Mouse (Mus musculus): ENCODE measurements at regions not wholly inside any gene's neighbourhood (a gene's known extent, or its start where the extent isn't known, plus 50 kb on each side); places are given as distances from the start of the nearest gene placed in this dataset.
"Not testable (repeated sequence)": the region's sequence is repeated elsewhere in the genome, so short reads cannot be mapped to it uniquely, and the experiment has no call there.

DNA sequence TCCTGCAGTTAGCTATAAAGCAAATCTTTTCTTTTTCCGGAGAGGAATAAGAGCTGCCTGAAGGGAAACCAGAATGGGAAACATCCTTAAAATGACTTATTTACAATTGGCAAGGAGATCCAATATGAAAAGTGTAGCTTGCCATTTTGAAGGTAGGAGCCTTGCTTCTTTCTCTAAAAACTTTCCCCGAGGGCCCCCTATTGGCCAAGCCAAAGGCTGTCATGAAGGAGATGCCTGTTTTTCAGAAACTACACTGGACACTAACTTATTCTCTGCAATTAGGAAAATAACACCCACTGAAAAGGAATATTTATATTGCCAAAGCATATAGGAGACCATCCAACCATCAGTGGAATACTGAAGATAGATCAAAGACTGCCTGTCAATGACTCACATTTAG lies 312.8 kb upstream of the Thrb start:
- DNase-seq: no peak

DNA sequence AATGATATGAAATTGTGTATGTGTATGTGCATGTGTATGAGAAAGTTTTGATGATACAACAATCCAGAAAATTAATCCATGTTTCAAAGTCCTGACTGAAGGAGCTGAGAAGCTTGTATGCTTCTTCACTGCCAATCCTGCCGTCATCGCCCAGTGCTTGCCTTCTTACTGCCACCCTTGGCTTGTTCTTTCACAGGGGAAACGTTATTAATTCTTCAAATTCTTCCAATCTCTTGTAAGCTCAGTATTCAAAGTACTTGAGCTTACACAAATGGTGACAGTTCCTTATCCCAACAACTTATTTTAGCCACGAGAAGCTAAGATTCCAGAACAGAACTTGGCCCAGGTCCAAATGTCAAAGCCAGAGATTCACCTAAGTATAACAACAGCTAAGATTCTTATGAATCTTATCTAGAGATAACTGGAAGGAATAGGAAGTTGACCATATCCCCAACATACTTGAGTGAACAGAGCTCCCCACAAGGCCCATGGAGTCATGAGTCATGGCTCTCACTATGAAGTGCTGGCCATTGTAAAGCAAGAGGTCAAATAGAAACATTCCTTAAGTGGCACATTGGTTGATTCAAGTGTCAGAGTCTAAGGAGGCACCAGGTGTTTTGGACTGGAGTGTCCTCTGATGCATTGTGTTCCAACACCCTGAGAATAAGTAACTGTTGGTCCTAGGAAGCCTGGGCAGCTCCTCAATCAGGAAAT lies 307.6 kb upstream of the Thrb start:
- no peak for DNase-seq

DNA sequence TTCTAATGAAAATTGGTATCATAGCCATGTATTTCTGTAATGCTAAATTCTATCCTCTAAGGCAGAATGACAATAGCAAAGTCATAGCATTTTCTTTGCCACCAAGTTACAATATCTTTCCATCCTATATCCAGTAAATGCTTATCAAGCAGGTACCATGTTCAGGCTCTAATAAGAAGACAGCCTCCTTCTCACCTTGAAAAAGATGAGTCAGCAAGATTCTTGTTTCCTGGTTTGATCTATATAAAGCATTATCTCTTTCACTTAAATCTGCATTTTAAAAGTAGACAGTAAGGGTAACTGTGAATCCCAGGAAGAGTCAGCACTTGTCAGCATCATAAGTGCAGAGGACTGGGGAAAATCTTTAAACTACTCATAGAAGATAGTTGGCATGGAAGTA lies 298.2 kb upstream of the Thrb start:
- DNase-seq: no peak

DNA sequence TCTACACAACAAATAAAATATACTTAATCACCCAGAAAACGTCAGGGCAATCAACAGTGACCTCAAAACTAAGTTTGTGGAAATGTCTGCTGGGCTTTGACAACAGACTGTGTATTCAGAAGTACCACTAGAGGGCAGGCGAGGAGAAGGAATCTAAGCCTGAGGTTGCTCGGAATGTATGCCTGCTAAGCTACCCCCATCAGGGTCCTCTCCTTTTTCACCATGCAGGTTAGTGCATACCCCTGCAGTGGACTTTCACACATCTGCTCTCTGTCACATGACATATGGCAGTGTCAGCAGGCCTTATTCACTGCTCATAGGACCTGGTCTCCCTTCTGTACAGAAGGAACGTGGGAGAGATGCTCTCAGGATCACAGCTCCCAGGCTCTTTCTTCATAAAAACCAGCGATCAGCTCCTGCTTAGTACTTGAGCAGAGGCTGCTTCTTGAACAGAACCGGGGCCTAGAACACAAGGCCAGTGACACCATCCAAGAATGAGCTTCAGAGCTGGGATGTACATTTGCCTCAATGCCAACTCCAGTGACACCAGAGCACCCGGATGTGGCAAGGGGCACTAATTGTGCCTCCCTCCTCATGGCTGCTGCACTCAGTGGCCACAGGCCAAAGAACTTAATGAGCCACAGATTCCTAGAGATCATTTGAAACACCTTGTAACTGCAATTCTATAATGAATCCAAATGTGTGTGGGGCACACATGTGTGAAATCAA lies 257.1 kb upstream of the Thrb start:
- peak in 1 of 2 experiments; percentile 20 for DNase-seq

DNA sequence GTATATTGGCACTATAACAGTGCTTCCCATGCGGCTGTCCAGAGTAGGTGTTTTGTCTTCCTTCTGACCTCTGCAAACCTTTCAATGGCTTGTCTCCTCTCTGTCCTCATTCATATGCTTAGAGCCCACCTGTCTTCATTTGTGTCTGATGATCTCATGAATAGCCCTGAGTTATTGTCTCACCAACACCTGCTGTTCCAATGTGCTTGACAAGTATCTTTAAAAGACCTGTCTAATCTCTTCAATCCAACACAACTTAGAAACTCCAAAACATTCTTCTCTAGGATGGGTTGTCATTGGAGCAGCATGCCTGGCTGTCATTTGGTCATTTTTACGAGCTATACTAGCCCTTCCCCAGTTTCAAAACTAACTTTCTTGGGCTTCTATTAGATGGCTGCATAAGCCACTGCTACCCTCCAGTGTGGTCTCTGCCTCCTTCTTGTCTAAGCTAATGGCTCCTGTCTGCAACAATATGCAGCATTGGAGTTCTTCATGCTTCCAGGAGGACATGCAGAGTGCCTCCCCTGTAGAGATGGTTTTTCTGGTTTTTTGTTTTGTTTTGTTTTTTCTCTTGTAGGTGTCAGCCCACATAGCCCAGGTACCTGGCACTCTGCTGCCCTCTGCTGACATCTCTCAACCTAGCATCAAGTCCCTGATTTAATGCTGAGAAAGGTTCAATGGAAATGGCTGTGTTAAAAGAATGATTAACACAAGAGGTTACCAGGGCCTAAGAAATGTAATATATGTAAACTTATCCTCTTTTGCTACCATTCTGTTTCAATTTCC lies 254.3 kb upstream of the Thrb start:
- peak; percentile 41 to 76 for DNase-seq

DNA sequence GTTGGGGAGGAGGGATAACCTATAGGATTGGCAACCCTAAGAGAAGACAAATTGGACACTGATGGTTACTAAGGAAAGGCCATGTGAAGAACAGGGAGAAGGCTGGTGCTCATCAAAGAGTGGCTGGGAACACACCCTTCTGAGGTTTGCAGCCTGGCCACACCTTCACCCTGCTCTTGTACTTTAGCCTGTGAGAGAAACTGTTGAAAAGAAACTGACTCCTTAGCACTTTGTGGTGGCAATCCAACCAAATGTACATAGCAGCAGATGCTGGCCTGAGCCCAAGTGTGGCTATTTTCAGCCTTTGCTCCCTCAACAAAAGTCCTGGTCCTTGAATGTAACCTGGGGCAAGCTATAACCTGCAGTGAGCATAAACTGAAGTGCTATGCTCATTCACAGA lies 253.2 kb upstream of the Thrb start:
- no peak for DNase-seq

DNA sequence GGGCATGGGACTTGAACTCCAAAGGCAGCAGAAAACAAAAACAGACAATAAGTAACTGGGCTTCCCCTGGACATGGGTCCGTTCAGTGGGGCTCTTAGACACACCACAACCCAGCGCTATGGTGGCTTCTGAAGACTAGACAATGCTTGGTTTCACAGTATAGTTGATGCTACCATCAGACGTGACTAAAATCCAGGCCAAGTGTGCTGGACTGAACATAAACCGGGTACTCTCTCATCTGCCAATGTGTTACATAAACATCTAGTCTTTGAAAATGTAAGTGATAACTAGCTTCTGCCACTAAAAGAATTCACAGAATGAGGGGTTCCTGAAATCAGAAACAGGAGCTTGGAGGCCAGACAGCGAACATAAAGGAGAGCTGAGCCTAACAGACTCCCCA lies 251.7 kb upstream of the Thrb start:
- DNase-seq: no peak

DNA sequence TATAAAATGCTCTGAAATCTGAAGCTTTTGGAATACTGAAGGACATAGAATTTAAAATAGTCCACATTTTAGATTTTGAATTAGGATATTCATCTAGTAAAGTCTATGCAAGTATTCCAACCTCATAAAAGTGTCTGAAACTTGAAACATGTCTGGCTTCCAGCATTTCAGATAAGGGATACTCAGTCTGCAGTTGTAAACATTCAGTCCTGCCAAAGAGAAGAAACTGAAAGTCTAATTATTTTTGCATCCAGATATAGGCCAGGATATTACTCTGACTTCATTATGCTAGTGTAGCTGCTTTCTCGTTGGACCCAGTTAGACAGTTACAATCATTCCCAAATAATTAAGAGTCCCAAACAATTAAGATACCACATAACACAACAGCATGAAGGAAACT lies 251.2 kb upstream of the Thrb start:
- no peak for DNase-seq

DNA sequence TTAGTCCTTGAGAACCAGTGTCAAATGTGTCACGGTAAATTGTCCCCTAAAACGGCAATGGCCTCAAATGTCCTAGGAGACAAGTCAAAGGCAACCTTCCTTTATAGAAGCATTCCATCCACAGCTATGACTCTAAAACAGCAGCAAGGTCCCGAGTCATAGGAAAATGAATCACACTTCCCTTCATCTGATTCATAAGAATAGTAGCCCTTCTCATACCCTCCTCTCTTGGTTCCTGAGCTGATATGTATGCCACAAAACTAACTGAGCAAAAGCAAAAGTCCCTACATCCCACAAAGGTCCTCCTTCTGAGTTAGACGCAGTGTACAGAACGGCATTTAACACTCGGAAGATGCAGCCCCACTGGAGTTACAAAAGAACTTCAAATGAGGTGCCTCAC lies 250.6 kb upstream of the Thrb start:
- no peak for DNase-seq

DNA sequence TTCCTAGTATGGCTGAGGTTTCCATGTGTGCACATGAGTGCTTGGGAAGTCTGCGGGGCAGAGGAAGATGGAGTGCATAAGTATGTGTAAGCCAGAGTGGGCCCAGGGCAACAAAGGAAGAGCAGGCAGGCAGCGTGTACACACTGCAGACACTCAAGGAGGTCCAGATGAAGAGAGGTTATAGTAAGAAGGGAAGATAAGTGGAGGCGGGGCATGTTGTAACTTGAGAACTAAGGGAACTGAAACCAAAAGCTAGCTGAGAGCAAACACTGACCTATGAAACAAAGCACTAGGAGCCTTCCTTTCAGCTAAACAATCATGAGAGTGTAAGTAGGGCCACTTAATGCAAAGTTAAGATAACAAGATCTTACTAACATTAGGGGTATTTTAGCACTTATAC lies 249.3 kb upstream of the Thrb start:
- no peak for DNase-seq

DNA sequence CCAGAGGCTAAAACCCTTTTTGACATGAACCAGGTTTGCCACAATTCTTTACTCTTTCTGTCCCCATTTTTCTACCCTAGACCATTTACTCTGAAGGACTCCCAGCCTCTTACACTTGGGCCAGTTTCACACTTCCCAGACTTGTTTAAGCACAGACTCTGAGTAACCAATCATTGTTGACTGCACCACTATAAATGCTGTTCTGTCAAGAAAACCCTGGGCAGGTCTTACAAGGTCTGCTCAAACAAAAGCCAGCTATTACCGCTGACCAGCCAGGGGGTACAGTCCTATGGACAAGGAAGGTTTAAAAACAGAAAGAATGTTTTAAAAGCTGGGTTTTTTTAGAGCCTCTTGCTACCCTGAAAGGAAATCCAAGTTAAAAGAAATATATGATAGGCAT lies 248.8 kb upstream of the Thrb start:
- DNase-seq: no peak

DNA sequence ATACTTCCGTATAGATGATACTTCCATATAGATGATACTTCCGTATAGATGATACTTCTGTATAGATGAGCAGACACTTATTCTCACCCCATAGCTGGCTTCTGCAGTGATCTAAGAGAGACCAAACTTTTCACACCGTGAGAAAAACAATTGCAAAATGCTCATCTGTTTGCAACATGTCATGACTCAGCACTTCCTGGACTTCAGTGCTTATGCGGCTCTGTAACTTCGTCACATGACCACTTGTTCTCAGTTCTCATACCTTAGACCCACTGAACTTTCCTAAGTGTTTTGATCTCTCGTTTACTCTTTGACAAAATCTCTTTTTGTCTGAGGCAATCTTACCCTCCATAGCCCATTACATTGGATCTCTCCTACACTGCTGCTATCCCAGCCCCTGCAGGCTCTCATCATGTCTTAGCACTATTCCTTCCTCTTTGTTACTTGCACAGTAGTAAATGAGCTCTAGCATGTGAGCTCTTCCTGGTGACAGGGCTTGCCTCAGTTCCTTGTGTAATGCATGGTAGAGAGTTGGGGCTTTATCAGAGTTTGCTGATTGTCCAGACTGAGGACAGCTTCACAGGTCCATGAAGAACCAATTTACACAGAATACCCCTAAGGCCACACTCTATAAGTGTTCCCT lies 245.7 kb upstream of the Thrb start:
- no peak for DNase-seq

DNA sequence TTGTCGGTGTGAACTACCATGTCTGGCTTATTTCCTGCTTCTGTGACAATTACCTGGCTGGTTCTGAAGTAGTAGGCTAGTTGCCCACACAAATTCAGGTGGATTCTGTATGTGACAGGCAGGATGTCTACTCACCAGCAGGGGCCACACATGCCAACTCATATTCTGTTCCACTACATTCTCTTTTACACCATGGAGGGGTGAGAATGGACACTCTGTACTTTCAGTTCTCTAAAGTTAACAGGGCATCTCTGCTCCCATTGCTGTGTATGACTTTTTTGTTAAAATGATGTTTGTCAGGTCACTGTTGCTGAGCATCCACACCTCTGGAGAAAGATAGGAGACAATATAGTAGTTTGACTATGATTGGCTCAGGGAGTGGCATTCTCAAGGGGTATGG lies 232.3 kb upstream of the Thrb start:
- no peak for DNase-seq

DNA sequence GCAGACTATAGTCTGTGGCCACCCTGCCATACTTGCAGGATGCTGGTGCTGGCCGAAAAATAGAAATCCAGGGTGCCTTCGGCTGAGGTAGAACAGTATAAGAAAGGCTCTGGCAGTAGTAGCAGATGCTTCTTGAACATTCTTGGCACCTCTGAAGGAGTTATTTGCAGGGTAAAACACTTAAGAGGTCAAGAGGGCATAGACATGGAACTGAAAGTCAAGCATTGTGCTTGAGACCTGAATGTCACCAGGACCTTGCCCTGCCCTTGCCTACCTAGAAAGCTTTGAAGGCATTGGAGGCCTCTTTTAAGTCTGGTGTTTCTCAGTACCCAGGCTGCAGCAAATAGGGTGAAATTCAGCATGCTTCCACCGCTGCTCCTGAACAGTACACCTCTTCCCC lies 230.9 kb upstream of the Thrb start:
- DNase-seq: no peak

DNA sequence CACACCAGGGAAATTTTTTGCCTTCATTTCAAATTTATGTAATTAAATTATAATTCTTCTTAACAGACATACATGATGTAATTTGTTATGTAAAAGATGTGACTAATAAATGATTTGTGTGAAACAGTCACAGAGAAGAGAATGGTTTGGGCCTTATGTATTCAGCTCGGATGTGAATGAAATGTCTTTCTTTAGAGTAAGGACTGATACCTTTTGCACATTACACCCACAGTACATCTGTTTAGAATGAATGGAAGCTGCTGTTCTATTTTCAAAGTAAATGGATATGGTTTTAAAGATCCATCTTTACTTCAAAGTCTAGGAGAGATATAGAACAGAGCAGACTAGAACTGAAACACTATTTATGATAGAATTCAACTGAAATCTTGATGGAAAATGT lies 226.7 kb upstream of the Thrb start:
- DNase-seq: no peak

DNA sequence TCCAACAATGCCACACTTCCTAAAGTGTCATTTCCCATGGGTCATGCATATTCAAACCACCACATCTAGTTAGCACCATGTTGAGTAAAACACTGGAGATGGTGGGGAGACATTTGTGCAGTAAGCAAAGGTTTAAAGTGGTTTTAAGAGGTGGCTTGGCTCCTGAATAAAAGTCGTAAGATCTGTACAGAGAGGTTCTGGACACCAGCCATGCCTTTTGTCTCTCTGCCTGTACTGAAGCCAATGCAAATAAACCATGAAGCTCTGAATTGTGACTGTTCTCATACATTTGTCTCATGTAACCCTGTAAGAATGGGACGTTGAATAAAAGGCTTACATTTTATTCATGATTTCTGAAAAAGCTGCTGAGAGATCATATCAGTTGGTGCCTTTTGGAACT lies 202.1 kb upstream of the Thrb start:
- DNase-seq: no peak

DNA sequence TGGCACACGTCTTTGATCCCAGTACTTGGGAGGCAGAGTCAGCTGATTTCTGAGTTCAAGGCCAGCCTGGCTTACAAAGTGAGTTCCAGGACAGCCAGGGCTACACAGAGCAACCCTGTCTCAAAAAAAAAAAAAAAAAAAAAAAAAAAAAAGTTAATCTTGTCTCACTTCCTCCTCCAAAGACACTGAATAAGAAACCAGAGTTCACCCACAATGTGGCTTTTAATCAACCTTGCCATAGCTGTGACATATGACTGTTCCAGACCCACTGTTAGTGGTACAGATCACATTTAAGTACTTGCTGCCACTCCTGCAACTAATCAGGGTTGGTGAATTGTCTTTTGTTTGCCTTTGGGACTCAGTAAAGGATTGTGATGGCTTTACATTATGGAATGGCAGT lies 181.1 kb upstream of the Thrb start:
- no peak for DNase-seq

DNA sequence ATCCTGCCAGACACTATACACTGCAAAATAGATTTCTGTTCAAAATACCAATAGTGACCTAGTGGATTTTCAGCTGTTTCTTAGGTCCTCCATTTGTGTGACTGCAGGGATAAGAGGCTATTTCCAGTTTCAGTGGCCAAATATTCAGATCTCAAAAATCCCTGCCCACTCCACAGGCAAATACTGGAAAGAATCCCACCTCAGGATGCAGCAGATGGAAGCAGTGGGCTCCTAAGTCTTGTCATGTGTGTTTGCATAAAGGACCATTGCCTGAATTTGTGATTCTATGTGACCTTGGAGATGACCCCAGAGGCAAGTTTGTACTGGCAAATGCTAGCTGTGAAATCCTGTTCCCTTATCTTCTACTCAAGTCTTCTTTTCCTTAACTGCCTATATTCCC lies 175.2 kb upstream of the Thrb start:
- no peak for DNase-seq

DNA sequence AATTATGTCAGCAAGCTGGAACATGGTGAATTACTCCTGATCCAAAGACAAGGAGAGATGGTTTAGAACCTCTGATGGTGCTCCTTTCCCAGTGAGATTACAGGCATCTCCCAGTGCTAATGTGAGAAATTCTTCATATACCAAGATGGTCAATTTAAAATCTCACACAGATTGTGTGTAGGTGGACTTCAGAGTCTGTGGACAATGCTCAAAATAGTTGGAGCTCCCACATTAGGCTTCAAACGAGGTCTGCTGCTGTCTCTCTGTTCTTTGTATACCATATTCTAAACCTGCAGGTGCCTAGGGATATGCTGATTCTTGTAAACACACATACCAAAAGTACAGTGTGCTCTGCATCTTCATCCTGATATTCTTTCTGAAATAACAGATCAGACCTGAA lies 146.3 kb upstream of the Thrb start:
- no peak for DNase-seq

DNA sequence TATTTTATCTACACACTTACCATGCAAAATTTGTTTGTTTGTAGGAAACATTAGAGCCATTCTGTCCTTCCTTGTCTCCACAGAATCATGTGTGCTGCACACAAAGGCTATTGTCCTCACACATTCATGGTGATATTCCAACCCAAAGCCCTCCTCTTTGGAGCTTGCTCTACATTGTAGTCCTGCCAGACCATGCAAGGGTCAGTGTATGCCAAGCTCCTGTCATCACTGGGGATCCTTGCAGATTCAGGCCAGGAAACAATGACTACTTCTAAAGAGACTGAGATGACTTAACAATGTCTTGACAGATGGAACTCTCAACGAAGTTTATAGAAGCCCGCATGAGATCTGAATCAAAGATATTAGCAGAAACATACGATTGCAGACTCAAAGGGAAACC lies 137.4 kb upstream of the Thrb start:
- DNase-seq: no peak

DNA sequence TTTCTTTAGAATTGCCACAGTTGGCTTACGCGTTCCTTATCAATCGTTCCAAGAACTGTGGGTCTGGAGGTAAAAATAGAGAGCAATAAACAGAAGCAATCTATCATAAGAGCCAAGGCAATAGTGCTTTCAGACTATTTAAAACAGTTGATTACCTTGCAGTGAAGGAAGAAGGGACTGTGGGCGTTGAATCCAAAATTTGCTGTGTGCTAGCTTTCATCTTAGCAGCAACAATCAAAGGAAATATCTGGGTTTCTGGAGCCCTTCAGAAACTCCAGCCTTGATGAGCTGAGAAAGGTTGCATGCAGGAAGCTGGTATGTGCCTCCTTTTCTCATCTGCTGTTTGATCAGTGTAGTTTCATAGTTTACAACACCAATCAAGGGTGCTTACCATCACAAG lies 136.1 kb upstream of the Thrb start:
- no peak for DNase-seq

DNA sequence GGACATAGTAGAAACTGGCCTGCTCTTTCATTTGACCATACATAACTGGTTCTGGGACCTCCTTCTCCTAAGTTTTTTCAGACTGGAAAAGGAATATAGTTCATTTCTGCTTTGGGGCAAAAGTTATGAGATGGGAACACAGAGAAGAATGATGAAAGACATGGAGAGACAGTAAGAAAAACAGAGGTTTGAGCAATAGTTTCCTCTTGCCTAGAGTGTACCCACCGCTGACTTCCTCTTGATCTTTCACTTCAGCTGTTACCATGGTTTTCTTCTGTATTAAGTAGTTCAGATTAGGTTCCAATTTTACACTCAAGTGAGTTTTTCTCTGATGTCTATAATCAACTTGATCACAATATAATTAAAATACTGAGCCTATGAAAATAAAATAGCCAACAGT lies 120.7 kb upstream of the Thrb start:
- no peak for DNase-seq

DNA sequence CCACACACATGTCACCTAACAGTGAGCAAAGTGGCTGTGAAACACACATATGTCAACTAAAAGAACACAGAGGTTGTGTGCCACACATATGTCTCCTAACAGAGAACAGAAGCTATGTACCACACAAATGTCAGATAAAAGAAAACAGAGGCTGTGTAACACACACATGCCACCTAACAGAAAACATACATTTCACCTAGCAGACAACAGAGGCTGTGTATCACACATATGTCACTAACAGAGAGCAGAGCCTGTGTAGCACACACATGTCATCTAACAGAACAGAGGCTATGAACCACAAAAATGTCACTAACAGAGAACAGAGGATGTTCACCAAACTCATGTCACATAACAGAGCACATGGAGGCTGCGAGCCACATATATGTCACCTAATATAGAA lies 103.6 kb upstream of the Thrb start:
- no peak for DNase-seq

DNA sequence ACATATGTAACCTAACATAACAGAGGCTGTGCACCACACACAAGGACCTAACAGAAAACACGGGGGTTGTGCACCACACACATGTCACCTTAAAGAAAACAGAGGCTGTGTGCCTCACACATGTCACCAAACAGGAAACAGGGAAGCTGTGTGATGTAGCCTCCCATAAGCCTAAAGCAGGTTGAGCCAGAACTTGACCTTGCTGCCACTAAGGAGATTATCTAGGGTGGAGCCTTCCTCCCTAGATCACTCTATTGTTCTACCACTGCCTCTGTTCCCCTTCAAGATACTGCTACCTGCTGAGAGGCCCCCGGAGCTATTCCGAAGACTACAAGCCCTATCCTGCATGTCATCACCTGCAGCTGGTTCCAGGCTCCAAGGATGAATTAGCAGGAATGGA lies 100.1 kb upstream of the Thrb start:
- DNase-seq: not testable (repeated sequence)

All from kidney, adult 8-10 months (tissue).